Mouse (Mus musculus): ENCODE measurements around the gene Il2rb.

The Il2rb gene

DNA sequence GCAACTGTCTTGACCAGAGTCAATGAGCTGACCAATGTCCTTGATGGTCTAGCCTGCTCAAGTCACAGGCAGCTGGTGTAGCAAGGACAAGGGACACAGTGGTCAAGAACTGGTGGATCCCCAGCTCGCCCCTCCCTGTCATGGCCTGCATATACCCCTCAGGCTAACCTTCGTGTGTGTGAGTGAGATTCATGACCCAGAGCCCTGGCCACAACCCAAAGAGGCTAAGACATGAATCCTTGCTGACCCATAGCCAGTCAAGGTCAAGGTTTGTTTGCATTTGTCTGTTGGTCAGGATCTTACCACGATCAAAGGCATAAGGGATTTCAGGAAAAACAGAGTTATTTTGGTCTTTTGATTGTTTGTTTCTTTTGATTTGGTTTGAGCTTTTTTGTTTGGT, 12.6 kb downstream of the Il2rb start:
- no peak for DNase-seq (ENCODE audit: extremely low read depth, low read depth, low spot score)

DNA sequence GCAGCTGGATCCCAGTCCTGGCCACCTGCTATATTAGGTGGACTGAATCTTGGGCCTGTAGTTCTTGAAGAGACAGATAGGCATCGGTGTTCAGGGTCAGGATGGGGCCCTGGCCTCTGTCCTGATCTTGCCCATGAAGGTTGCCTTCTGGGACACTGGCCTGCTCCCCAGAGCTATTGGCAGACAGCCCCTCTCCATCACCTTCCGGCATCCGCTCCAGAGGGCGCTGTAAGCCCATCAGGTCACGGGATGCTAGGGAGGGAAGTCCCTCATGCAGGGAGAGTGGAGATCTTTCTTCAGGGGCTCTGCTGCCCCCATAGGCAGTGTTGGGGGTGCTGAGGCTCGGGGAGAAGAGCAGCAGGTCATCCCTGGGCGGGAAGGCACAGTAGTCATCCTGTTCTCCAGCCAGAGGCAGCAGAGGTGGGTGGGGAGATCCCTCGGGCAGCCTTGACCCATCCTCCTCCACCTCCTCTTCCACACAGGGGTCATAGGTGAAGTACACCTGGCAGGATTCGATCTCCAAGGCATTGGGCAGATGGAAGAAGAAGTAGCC, 13.5 kb downstream of the Il2rb start:
- no peak for DNase-seq (ENCODE audit: extremely low read depth, low read depth, low spot score)

GRCm38 (mm10) chr15:78480991-78481390, 14.1 kb downstream of the Il2rb start:
- no peak for DNase-seq (ENCODE audit: extremely low read depth, low read depth, low spot score)

DNA sequence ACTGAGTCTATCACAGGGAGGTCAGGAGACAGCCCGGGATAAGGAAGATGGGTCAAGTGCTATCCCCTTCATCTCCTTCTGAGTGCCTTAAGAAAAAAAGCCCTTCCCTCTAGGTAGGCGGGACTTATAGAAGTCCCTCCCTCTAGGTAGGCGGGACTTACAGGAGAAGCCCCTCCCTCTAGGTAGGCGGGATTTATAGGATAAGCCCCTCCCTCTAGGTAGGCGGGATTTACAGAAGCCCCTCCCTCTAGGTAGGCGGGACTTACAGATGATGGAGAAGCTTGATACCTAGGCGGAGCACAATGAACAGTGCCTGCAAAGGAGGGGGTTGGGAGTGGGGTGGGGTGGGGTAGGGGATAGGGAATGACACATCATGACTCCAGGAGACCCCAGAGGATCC, 15.0 kb downstream of the Il2rb start:
- DNase-seq (ENCODE audit: extremely low read depth, low read depth, low spot score) = no peak

DNA sequence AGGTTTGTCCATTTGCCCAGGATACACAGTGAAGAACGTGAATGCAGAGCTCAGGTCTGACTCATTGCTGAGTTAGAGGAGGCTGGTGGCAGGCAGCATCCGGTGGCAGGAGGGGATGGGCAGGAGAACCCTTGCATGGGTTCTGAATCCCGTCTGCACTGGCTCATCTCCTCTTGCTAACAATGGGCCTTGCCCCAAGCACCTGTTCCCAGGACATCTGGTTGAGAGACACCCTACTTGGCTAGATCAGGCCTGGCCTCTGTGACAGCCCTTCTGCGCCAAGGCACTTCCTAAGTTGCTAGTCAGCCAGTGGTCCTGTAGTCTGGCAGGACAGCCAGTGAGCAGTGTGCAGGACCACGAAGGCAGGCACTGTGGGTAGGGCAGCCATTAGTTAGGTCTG, 15.6 kb downstream of the Il2rb start:
- no peak for DNase-seq (ENCODE audit: extremely low read depth, low read depth, low spot score)

GRCm38 (mm10) chr15:78478073-78478472, 17.0 kb downstream of the Il2rb start:
- DNase-seq (ENCODE audit: extremely low read depth, low read depth, low spot score) = no peak

GRCm38 (mm10) chr15:78476878-78477277, 18.2 kb downstream of the Il2rb start:
- DNase-seq (ENCODE audit: extremely low read depth, low read depth, low spot score) = no peak

GRCm38 (mm10) chr15:78475604-78476031, 19.5 kb downstream of the Il2rb start:
- DNase-seq (ENCODE audit: extremely low read depth, low read depth, low spot score) = no peak

GRCm38 (mm10) chr15:78473442-78473841, 21.6 kb downstream of the Il2rb start:
- DNase-seq (ENCODE audit: extremely low read depth, low read depth, low spot score) = no peak

- DNase-seq (ENCODE audit: extremely low read depth, low read depth, low spot score) = no peak
These were observed 23.2 kb downstream of the Il2rb start for GRCm38 (mm10) chr15:78471902-78472301.

DNA sequence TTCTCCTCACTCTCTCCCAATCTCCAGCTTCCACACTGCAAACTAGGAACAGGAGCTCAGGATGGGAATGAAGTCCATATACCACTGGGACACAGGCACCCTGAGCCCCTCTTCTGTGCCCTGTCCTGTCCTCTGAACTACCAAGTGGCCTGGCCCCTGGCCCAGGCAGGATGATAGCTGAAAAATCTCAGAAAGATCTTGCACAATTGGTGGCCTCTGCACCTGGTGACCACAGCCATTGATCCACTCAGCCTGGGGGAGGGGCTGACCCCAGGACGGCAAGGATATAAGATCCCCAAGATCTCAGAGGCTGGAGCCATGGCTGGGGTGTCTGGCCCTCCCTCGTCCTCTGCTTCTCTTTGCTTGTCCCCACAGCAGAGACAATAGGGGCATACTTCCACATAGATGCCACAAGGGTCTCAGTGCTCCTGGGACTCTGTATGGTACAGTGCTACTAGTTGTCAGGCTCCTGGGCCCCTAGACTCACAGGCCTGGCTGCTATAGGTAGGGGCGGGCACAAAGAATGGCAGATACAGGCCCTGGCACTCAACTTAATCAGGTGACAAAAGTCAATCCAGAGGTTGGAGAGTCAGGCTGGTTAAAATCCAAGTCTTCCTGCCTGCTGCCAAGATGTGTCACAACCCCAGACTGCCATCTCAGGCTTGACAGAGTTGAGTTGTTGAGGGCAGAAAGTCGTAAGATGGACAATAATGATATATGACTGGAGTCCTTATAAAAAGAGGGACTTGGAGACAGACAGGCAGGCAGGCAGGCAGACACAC, 24.4 kb downstream of the Il2rb start:
- no peak for DNase-seq (ENCODE audit: extremely low read depth, low read depth, low spot score)

GRCm38 (mm10) chr15:78468379-78468937, 26.6 kb downstream of the Il2rb start, which contains the start of gene Tmprss6:
Gene Tmprss6, minus strand, starts transcription at chr15:78468634.
- DNase-seq (ENCODE audit: extremely low read depth, low read depth, low spot score) = no peak

- no peak for DNase-seq (ENCODE audit: extremely low read depth, low read depth, low spot score)
These were observed 27.5 kb downstream of the Il2rb start for GRCm38 (mm10) chr15:78467570-78467969.

DNA sequence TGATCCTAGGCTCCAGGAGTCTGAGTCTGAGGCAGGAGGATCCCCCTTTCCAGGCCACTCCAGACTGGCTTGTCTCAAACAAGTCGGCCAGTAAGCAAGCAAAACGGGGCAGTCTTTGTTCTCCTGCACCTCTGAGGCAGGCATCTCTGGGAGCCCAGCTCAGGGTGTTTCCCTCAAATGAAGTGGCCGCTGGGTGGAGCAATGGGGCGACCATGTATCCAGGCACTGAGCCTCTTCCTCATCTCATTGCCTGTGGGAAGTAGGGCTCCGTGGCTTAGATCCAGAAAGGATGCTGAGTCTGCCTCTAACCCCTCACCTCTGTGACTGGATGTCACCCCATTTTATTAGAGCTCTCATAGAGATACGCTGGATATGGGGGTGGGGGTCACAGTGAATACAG, 28.3 kb downstream of the Il2rb start:
- no peak for DNase-seq (ENCODE audit: extremely low read depth, low read depth, low spot score)

DNA sequence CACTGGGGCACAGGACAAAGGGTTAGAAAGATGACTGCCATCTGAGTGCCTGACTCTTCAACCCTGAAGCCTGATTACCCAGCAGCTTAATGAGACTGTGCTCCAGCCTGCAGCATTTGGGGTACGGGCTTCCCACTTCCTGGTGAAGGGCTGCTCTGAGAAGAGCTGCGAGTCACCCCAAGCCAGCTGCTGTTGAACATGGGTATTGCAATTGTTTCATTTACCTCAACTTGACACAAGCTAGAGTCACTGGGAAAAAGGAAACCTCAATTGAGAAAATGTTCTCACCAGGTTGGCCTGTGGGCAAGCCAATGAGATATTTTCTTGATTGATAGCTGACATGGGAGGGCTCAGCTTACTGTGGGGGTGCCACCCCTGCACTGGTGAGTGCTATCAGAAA, 32.1 kb downstream of the Il2rb start:
- no peak for DNase-seq (ENCODE audit: extremely low read depth, low read depth, low spot score)

DNA sequence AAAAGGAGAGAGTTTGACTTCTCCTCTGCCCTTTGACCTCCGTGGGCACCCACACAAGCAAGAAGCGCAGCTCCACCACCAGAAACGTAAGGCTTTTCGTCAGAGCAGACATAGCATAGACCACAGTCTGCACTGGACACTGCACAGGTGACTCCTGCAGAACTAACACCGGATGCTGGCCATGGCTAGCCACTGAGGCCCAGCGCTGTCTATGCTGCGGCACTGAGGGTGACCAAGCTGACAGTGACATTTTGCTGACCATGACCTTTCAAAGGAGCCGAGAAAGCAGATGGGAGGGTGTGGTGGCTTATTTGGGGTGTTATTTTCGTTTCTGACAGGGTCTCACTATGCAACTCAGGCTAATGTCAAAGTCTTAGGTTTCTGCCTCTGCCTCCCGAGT, 37.9 kb downstream of the Il2rb start:
- no peak for DNase-seq (ENCODE audit: extremely low read depth, low read depth, low spot score)

- no peak for DNase-seq (ENCODE audit: extremely low read depth, low read depth, low spot score)
These were observed 39.0 kb downstream of the Il2rb start for GRCm38 (mm10) chr15:78456051-78456450.

GRCm38 (mm10) chr15:78455168-78455567, 39.9 kb downstream of the Il2rb start:
- no peak for DNase-seq (ENCODE audit: extremely low read depth, low read depth, low spot score)

- no peak for DNase-seq (ENCODE audit: extremely low read depth, low read depth, low spot score)
These were observed 42.1 kb downstream of the Il2rb start for GRCm38 (mm10) chr15:78452929-78453328.

GRCm38 (mm10) chr15:78451201-78451600, 43.9 kb downstream of the Il2rb start:
- DNase-seq (ENCODE audit: extremely low read depth, low read depth, low spot score) = no peak

- no peak for DNase-seq (ENCODE audit: extremely low read depth, low read depth, low spot score)
These were observed 44.7 kb downstream of the Il2rb start for GRCm38 (mm10) chr15:78450419-78450768.

DNA sequence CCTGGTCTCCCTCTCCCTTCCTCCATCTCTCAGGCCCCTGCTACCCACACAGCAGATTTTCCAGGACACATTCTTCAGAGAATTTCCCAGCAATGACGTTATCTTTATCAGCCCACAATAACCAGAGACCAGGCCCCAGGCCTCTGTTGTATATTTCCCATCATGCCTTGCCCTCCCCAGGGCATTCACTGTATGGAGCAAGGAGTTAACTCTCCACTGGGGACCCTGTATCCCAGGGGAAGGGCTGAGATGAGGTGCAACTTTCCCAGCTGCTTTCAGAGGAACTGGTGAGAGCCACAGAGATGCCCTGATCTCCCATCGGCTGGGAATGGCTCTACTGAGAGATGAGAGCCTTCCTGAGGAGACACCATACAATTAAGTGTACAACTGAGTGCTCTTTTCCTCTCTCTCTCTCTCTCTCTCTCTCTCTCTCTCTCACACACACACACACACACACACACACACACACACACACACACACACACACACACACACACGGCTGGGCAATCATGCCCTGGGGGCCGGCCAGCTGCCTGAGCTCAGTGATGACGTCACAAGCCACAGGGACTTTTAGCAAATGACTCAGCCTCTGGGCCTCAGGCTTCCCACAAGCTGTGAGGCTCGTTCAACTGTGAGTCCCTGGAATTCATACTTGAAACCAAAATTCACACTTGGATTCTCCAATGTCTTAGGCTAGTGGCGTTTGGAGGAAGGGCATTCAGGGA, 45.2 kb downstream of the Il2rb start:
- no peak for DNase-seq (ENCODE audit: extremely low read depth, low read depth, low spot score)

All from fat pad, adult 2 months (tissue).